Mouse (Mus musculus): ENCODE data around the gene Mif4gd.
A peak's percentile ranks its signal among the peaks of the same experiment; 100 is the strongest.

Mif4gd gene

GRCm38 (mm10) chr11:115611173-115611572, 1.6 kb downstream of the Mif4gd start:
- DNase-seq, result no peak

- DNase-seq, result no peak
These were observed 3.2 kb downstream of the Mif4gd start for GRCm38 (mm10) chr11:115609576-115609975.

- DNase-seq, result no peak
These were observed 4.1 kb downstream of the Mif4gd start for GRCm38 (mm10) chr11:115608421-115609399.

GRCm38 (mm10) chr11:115606733-115607132, 6.0 kb downstream of the Mif4gd start:
- DNase-seq, result no peak

GRCm38 (mm10) chr11:115604304-115604696, 8.5 kb downstream of the Mif4gd start:
- no peak for DNase-seq

GRCm38 (mm10) chr11:115603476-115604303, 9.1 kb downstream of the Mif4gd start, which contains the start of the genes Mrps7 and Gga3:
Mrps7 (plus strand) TSS chr11:115603925.
Gga3 (minus strand) TSS chr11:115604051.
- DNase-seq, result peak; percentile 90 to 94

- DNase-seq, result no peak
These were observed 9.7 kb downstream of the Mif4gd start for GRCm38 (mm10) chr11:115603128-115603475.

- DNase-seq, result no peak
These were observed 11.6 kb downstream of the Mif4gd start for GRCm38 (mm10) chr11:115601174-115601573.

- no peak for DNase-seq
These were observed 12.0 kb downstream of the Mif4gd start for GRCm38 (mm10) chr11:115600743-115601142.

- DNase-seq, result no peak
These were observed 13.0 kb downstream of the Mif4gd start for GRCm38 (mm10) chr11:115599722-115600121.

GRCm38 (mm10) chr11:115598309-115598708, 14.5 kb downstream of the Mif4gd start:
- DNase-seq, result no peak

GRCm38 (mm10) chr11:115595209-115595608, 17.6 kb downstream of the Mif4gd start:
- DNase-seq, result no peak

GRCm38 (mm10) chr11:115590526-115591075, 22.2 kb downstream of the Mif4gd start:
- DNase-seq, result no peak

- DNase-seq, result no peak
These were observed 24.8 kb downstream of the Mif4gd start for GRCm38 (mm10) chr11:115587984-115588383.

- no peak for DNase-seq
These were observed 26.4 kb downstream of the Mif4gd start for GRCm38 (mm10) chr11:115586403-115586802.

- no peak for DNase-seq
These were observed 27.1 kb downstream of the Mif4gd start for GRCm38 (mm10) chr11:115585573-115586100.

GRCm38 (mm10) chr11:115584376-115585073, 28.2 kb downstream of the Mif4gd start:
- DNase-seq, result no peak

GRCm38 (mm10) chr11:115582913-115583606, 29.7 kb downstream of the Mif4gd start:
- DNase-seq, result no peak

- no peak for DNase-seq
These were observed 33.7 kb downstream of the Mif4gd start for GRCm38 (mm10) chr11:115579080-115579479.

GRCm38 (mm10) chr11:115564961-115565360, 47.8 kb downstream of the Mif4gd start:
- DNase-seq, result no peak

- DNase-seq, result peak; percentile 92 to 96
These were observed 48.5 kb downstream of the Mif4gd start, which contains the start of gene Nup85 for GRCm38 (mm10) chr11:115564064-115564809. Nup85 (plus strand) TSS chr11:115564434.
